Mouse (Mus musculus): Measurements from ENCODE around the gene Gadl1.

- TF ChIP-seq CTCF (IDR thresholded peaks at IDR 0.05; ENCODE audit: low read depth, low read length) = no peak
- no peak for TF ChIP-seq TAL1 (conservative IDR thresholded peaks at IDR 0.05; ENCODE audit: low read depth, low read length)
- TF ChIP-seq POLR2AphosphoS5 (IDR thresholded peaks at IDR 0.05; ENCODE audit: insufficient replicate concordance, low read depth, low read length) = no peak
- no peak for TF ChIP-seq GATA1 (IDR thresholded peaks at IDR 0.05; ENCODE audit: borderline replicate concordance, low read length)
- TF ChIP-seq GATA2 (IDR thresholded peaks at IDR 0.05; ENCODE audit: borderline replicate concordance, low read depth, low read length) = no peak
Measured at GRCm38 (mm10) chr9:116013911-116014310, 104.7 kb downstream of the Gadl1 start.

Data from G1E (cell line).